Mouse (Mus musculus): ENCODE measurements around the gene B3gnt8. TPM values are rescaled to one million over a fixed set of nuclear protein-coding genes. Genes with fewer than 3 reads are reported as not detected.

Gene B3gnt8
- total and polyA plus RNA-seq, 2 experiments from 2014 or later, result 4.6 to 11.3 TPM

DNA sequence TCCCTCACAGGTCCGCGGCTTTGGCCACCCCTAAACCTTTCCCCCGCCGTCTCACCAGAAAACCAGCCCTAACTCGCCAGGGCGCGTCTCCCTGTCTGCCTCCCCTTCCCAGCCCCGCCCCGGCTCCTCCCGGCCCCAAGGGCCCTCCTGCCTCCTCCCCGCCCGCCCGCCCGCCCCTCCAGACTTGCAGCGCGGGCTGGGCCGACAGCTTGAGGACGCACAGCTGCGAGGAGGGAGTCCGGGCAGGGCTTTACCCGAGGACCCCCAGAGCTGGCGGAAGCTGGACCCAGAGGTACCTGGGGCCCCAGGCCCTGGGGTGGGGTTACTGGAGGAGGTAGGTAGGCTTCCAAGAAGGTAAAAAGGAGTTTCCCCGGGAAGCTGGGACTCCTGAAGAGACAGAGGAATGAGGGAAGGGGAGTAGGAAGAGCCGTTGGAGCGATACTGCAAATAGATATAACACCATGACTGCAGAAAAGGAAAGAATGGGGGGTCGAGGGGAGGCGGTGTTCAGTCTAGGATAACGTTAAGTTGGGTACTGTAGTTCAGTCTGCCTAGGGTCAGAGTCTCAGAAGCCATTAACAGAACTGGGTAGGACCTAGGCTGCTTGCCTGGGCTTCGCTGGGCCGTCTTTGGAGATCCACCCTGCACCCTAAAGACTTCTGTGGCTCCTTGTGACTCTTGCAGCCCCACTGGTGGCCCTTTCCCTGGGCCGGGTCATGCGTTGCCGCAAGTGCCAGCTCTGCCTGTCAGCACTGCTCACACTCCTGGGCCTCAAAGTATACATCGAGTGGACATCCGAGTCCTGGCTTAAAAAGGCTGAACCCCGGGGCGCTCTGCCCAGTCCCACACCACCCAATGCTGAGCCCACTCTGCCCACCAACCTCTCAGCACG lies 1.2 kb downstream of the B3gnt8 start:
- H3K27ac ChIP-seq (ENCODE audit: low read depth), result peak overlapping the region; percentile 79
- TF ChIP-seq EP300 (IDR thresholded peaks at IDR 0.05; ENCODE audit: low read depth) (no peak), CTCF (IDR thresholded peaks at IDR 0.05; ENCODE audit: low read depth) (no peak)
- peak overlapping the region; percentile 45 for H3K4me3 ChIP-seq (ENCODE audit: low read depth, low read length)
- 15% methylated on average over 38 of the region's 38 CpGs for WGBS
- DNase-seq (ENCODE audit: low spot score), result peak; percentile 54
- H3K9me3 ChIP-seq (replicated peaks; ENCODE audit: control insufficient read depth, low read length), result no peaks in the 10 kb centered on the region
- peaks cover 13% of the 10 kb centered on the region for H3K4me1 ChIP-seq (ENCODE audit: control insufficient read depth, insufficient read depth)
- H3K36me3 ChIP-seq (replicated peaks; ENCODE audit: control insufficient read depth, insufficient read depth, low read length), result peaks cover 58% of the 10 kb centered on the region
- no peaks in the 10 kb centered on the region for H3K27me3 ChIP-seq (ENCODE audit: control insufficient read depth, insufficient read depth, low read length)
- H3K9ac ChIP-seq (replicated peaks; ENCODE audit: low read depth, low read length), result peak overlapping the region; percentile 53
- ATAC-seq (ENCODE audit: insufficient read depth, low read depth), result peak; percentile 65
- H3K4me2 ChIP-seq (ENCODE audit: low read depth, low read length), result peak overlapping the region; percentile 69

DNA sequence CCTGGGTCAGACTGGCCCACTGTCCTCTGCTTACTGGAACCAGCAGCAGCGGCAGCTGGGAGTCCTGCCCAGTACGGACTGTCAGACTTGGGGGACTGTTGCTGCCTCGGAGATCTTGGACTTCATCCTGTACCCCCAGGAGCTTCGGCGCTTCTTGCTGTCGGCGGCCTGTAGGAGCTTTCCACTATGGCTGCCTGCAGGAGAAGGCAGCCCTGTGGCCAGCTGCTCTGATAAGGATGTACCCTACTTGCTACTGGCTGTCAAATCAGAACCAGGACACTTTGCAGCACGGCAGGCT lies 1.8 kb downstream of the B3gnt8 start:
- Histone ChIP-seq H3K27me3 (ENCODE audit: control insufficient read depth, insufficient read depth, low read length) (no peaks in the 10 kb centered on the region), H3K9ac (replicated peaks; ENCODE audit: low read depth, low read length) (peak overlapping the region; percentile 53; the same call in 1 of the 2 replicates), H3K36me3 (replicated peaks; ENCODE audit: control insufficient read depth, insufficient read depth, low read length) (peaks cover 52% of the 10 kb centered on the region), H3K4me2 (ENCODE audit: low read depth, low read length) (peak overlapping the region; percentile 69), H3K4me3 (ENCODE audit: low read depth, low read length) (peak overlapping the region; percentile 45), H3K9me3 (replicated peaks; ENCODE audit: control insufficient read depth, low read length) (no peaks in the 10 kb centered on the region), H3K4me1 (ENCODE audit: control insufficient read depth, insufficient read depth) (peaks cover 13% of the 10 kb centered on the region), H3K27ac (ENCODE audit: low read depth) (no peak overlapping the region)
- DNase-seq (ENCODE audit: low spot score) (no peak), ATAC-seq (ENCODE audit: insufficient read depth, low read depth) (no peak)
- TF ChIP-seq EP300 (IDR thresholded peaks at IDR 0.05; ENCODE audit: low read depth) (no peak), CTCF (IDR thresholded peaks at IDR 0.05; ENCODE audit: low read depth) (no peak)
- 34% methylated on average over 8 of the region's 8 CpGs for WGBS

DNA sequence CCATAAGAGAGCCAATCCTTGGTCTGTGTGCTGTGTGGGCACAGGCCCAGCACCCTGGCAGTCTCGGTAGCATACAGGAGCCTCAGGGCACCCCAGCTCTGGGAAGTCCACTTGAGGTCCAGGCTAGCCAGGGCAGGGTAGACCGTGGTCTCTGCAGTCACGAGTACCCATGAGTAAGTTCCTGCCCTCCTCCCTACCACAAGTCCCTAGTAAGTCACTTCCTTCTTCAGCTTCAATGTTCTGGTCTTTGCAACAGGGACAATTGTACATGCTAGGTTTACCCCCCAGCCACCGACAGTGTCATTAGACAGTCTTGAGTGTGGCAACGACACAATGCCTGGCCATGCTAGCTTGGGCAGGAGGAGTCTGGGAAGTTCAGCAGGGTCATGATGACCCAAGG lies 6.2 kb downstream of the B3gnt8 start:
- H3K36me3 ChIP-seq (replicated peaks; ENCODE audit: control insufficient read depth, insufficient read depth, low read length), result peaks cover 33% of the 10 kb centered on the region
- WGBS, result 86% methylated on average over 5 of the region's 5 CpGs
- no peaks in the 10 kb centered on the region; the same call in 1 of the 2 replicates for H3K4me1 ChIP-seq (ENCODE audit: control insufficient read depth, insufficient read depth)
- H3K9ac ChIP-seq (replicated peaks; ENCODE audit: low read depth, low read length), result no peak overlapping the region
- H3K9me3 ChIP-seq (replicated peaks; ENCODE audit: control insufficient read depth, low read length), result no peaks in the 10 kb centered on the region
- ATAC-seq (ENCODE audit: insufficient read depth, low read depth) (no peak), DNase-seq (ENCODE audit: low spot score) (no peak)
- no peak overlapping the region for H3K4me2 ChIP-seq (ENCODE audit: low read depth, low read length)
- H3K27me3 ChIP-seq (ENCODE audit: control insufficient read depth, insufficient read depth, low read length), result no peaks in the 10 kb centered on the region
- no peak for TF ChIP-seq CTCF (IDR thresholded peaks at IDR 0.05; ENCODE audit: low read depth)
- no peak for TF ChIP-seq EP300 (IDR thresholded peaks at IDR 0.05; ENCODE audit: low read depth)
- H3K27ac ChIP-seq (ENCODE audit: low read depth), result no peak overlapping the region
- H3K4me3 ChIP-seq (ENCODE audit: low read depth, low read length), result no peak overlapping the region

- H3K27me3 ChIP-seq (ENCODE audit: control insufficient read depth, insufficient read depth, low read length), result no peaks in the 10 kb centered on the region
- no peak overlapping the region for H3K27ac ChIP-seq (ENCODE audit: low read depth)
- peaks cover 17% of the 10 kb centered on the region for H3K36me3 ChIP-seq (replicated peaks; ENCODE audit: control insufficient read depth, insufficient read depth, low read length)
- no peak for DNase-seq (ENCODE audit: low spot score)
- H3K4me2 ChIP-seq (ENCODE audit: low read depth, low read length), result no peak overlapping the region
- no peak for TF ChIP-seq CTCF (IDR thresholded peaks at IDR 0.05; ENCODE audit: low read depth)
- no peak for TF ChIP-seq EP300 (IDR thresholded peaks at IDR 0.05; ENCODE audit: low read depth)
- H3K9me3 ChIP-seq (replicated peaks; ENCODE audit: control insufficient read depth, low read length), result no peaks in the 10 kb centered on the region
- ATAC-seq (ENCODE audit: insufficient read depth, low read depth), result no peak
- WGBS, result 14% methylated on average over 3 of the region's 3 CpGs
- H3K9ac ChIP-seq (replicated peaks; ENCODE audit: low read depth, low read length), result no peak overlapping the region
- no peak overlapping the region for H3K4me3 ChIP-seq (ENCODE audit: low read depth, low read length)
- H3K4me1 ChIP-seq (ENCODE audit: control insufficient read depth, insufficient read depth), result no peaks in the 10 kb centered on the region
Measured at GRCm38 (mm10) chr7:25636373-25636772, 9.9 kb downstream of the B3gnt8 start.

GRCm38 (mm10) chr7:25637099-25637498 lies 10.6 kb downstream of the B3gnt8 start:
- DNase-seq (ENCODE audit: low spot score), result no peak
- H3K36me3 ChIP-seq (replicated peaks; ENCODE audit: control insufficient read depth, insufficient read depth, low read length), result peaks cover 14% of the 10 kb centered on the region
- H3K9me3 ChIP-seq (replicated peaks; ENCODE audit: control insufficient read depth, low read length), result no peaks in the 10 kb centered on the region
- no peak overlapping the region for H3K4me3 ChIP-seq (ENCODE audit: low read depth, low read length)
- WGBS, result 79% methylated on average over 5 of the region's 5 CpGs
- no peak overlapping the region for H3K9ac ChIP-seq (replicated peaks; ENCODE audit: low read depth, low read length)
- no peak overlapping the region for H3K27ac ChIP-seq (ENCODE audit: low read depth)
- H3K27me3 ChIP-seq (ENCODE audit: control insufficient read depth, insufficient read depth, low read length), result no peaks in the 10 kb centered on the region
- no peak overlapping the region for H3K4me2 ChIP-seq (ENCODE audit: low read depth, low read length)
- no peak for TF ChIP-seq CTCF (IDR thresholded peaks at IDR 0.05; ENCODE audit: low read depth)
- no peak for TF ChIP-seq EP300 (IDR thresholded peaks at IDR 0.05; ENCODE audit: low read depth)
- H3K4me1 ChIP-seq (ENCODE audit: control insufficient read depth, insufficient read depth), result no peaks in the 10 kb centered on the region
- no peak for ATAC-seq (ENCODE audit: insufficient read depth, low read depth)

Data from heart, postnatal 0 days (tissue).